Mouse (Mus musculus) embryonic facial prominence, embryonic 11.5 days (tissue): ENCODE results near the gene Rsu1. TPM values are rescaled to one million over a fixed set of nuclear protein-coding genes. Genes with fewer than 3 reads are reported as not detected.

Experiments used
- ATAC-seq: fragments of 200-750 bp; cut with Nextera tagmentation; replicated peaks from 2 replicates; pipeline ENCODE4 v1.8.0; 2017; ENCODE audit warnings: low read depth; ENCODE audit not compliant: insufficient number of reproducible peaks, low FRiP score, low TSS enrichment
- DNase-seq: peaks from one replicate; pipeline ENCODE4 v3.0.0-alpha.2; 2015; ENCODE audit warnings: low spot score
- H3K27ac ChIP-seq: fragments of 300-500 bp; sonication (generic); replicated peaks from 2 replicates; pipeline ENCODE4 v1.5.1; 2014; ENCODE audit warnings: mild to moderate bottlenecking, low read depth, low read length, control low read depth
- H3K27me3 ChIP-seq: fragments of 300-500 bp; sonication (generic); 2 replicates; pipeline ENCODE4 v1.6.1; 2014; ENCODE audit warnings: mild to moderate bottlenecking, low read length, moderate library complexity, mixed read lengths; ENCODE audit not compliant: control insufficient read depth, insufficient read depth
- H3K36me3 ChIP-seq: fragments of 300-500 bp; sonication (generic); replicated peaks from 2 replicates; pipeline ENCODE4 v1.6.1; 2014; ENCODE audit warnings: low read depth, mild to moderate bottlenecking, low read length, moderate library complexity, mixed read lengths; ENCODE audit not compliant: control insufficient read depth, insufficient read depth
- H3K4me1 ChIP-seq: fragments of 300-500 bp; sonication (generic); 2 replicates; pipeline ENCODE4 v1.6.1; 2014; ENCODE audit warnings: low read length, mixed read lengths; ENCODE audit not compliant: control insufficient read depth, insufficient read depth
- H3K4me2 ChIP-seq: fragments of 300-500 bp; sonication (generic); 2 replicates; pipeline ENCODE4 v1.6.1; 2014; ENCODE audit warnings: low read depth, mild to moderate bottlenecking, control low read depth, low read length, moderate library complexity
- H3K4me3 ChIP-seq: fragments of 300-500 bp; sonication (generic); 2 replicates; pipeline ENCODE4 v1.5.1; 2014; ENCODE audit warnings: low read depth, low read length, control low read depth
- H3K9ac ChIP-seq: fragments of 300-500 bp; sonication (generic); replicated peaks from 2 replicates; pipeline ENCODE4 v1.6.1; 2014; ENCODE audit warnings: mild to moderate bottlenecking, control low read depth, low read length
- H3K9me3 ChIP-seq: fragments of 300-500 bp; sonication (generic); replicated peaks from 2 replicates; pipeline ENCODE4 v1.6.1; 2016; ENCODE audit warnings: mild to moderate bottlenecking, low read length, inconsistent platforms, mixed read lengths; ENCODE audit not compliant: control insufficient read depth
- WGBS: fragments of 180-500 bp; shearing (Covaris S2); extraction: QIAGEN DNeasy Blood & Tissue Kit; methylation state at CpG from one replicate; pipeline ENCODE4 v1.1.7; 2014; 5-methylcytosine and 5-hydroxymethylcytosine counted together
- polyA plus RNA-seq: library from polyadenylated mRNA; unstranded; fragments of >200 nt; fragmentation: Nextera tagmentation; extraction: Ambion mirVana; gene quantifications from 2 replicates; pipeline ENCODE4 v1.2.1, GENCODE M21; 2014

Rsu1 gene
- polyA plus RNA-seq, 1 experiment from 2014 or later: 107 TPM

DNA sequence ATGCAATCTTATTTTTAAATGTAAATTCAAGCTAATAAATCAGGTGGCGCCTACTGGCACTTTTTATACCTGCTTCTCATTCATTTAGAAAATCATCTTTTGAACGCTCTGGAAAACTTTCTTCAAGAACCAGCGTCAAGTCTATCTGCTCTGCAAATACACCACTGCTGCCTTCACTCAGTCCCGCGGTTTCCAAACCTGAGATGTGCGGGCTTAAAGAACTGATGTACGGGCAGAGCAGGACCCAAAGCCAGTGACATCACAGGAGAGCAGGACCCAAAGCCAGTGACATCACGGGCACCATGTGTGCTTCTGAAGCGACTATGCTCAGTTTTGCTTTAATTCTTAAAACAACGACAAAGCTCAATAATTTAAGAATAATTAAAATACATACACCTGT lies 36.4 kb downstream of the Rsu1 start:
- H3K4me3 ChIP-seq: no peak overlapping the region
- H3K4me1 ChIP-seq: no peaks in the 10 kb centered on the region
- H3K27me3 ChIP-seq: no peaks in the 10 kb centered on the region
- H3K4me2 ChIP-seq: no peak overlapping the region
- WGBS: 89% methylated on average over 10 of the region's 10 CpGs
- H3K9me3 ChIP-seq: no peaks in the 10 kb centered on the region
- H3K9ac ChIP-seq: no peak overlapping the region
- H3K36me3 ChIP-seq: no peaks in the 10 kb centered on the region
- ATAC-seq: no peak
- H3K27ac ChIP-seq: no peak overlapping the region
- DNase-seq: no peak

DNA sequence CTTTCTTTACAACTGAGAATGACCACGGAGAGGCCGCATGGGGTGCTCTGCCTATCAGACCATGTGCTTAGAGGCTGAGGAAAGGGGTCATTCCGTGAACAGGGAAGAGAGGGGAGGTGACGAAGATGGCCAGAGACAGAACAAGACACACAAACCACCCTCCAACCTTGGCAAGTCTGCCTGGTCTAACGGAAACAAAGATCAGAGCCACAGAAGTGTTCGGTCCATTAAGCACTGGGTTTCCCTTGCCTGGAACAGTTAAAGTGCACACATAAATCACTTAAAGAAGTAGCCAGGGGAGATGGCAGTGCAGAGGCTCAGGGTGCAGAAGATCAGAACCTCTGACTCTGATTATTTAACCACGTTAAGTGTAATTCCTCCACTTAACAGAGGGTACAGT lies 37.3 kb downstream of the Rsu1 start:
- Histone ChIP-seq H3K27ac (no peak overlapping the region), H3K4me2 (no peak overlapping the region), H3K4me3 (no peak overlapping the region), H3K9ac (no peak overlapping the region), H3K9me3 (no peaks in the 10 kb centered on the region), H3K27me3 (no peaks in the 10 kb centered on the region), H3K4me1 (no peaks in the 10 kb centered on the region), H3K36me3 (no peaks in the 10 kb centered on the region)
- 60% methylated on average over 7 of the region's 7 CpGs for whole genome bisulfite sequencing
- ATAC-seq (no peak), DNase-seq (no peak)

DNA sequence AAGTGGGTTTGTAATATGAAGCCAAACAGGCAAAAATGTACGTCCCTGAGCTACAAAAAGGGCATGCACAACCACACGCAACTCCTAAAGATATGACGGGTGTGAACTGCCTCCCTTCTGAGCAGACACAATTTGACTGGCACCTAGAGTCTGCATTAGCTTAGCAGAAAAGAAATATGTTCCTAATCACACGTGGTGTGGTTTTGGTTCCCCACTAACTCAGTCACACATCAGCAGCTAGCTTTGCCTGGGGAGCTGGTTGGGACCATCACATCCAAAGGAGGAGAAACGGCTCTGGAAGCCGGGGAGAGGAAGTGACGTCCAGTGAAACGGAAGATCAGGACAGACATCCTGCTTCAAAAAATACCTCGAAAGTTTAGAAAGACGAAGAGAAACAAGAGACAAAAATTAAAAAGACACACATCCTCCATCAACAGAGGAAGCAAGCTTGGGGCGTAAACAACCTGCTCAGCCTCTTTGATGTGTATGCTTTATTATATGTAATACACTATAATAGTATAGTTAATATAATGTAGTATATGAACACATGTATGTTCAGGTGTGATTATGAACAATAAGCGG lies 37.9 kb downstream of the Rsu1 start:
- H3K9me3 ChIP-seq: no peaks in the 10 kb centered on the region
- no peak overlapping the region for H3K27ac ChIP-seq
- no peaks in the 10 kb centered on the region for H3K36me3 ChIP-seq
- WGBS: 76% methylated on average over 12 of the region's 12 CpGs
- H3K27me3 ChIP-seq: no peaks in the 10 kb centered on the region
- no peak overlapping the region for H3K4me3 ChIP-seq
- ATAC-seq (no peak), DNase-seq (no peak)
- no peaks in the 10 kb centered on the region for H3K4me1 ChIP-seq
- H3K9ac ChIP-seq: no peak overlapping the region
- H3K4me2 ChIP-seq: no peak overlapping the region

DNA sequence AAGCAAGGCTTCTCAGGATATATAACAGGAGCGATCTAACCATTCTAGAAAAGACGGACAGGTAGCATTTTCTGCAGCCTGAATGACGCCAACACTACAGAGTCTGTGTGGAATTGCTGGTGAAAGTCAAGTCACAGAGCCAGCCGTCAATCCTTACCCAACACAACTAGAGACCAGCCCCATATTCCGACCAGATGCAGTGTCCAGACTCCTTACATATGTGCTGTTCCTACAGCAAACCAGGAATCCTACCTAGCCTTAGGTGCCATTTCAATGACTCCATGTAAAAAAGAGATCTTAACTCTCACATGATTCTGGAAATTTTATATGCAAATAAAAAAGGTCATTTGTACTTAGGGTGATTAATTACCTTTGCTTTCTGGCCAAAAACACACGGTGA lies 38.9 kb downstream of the Rsu1 start:
- no peak overlapping the region for H3K27ac ChIP-seq
- no peaks in the 10 kb centered on the region for H3K9me3 ChIP-seq
- WGBS: 92% methylated on average over 6 of the region's 6 CpGs
- H3K36me3 ChIP-seq: no peaks in the 10 kb centered on the region
- no peak for ATAC-seq
- no peaks in the 10 kb centered on the region for H3K27me3 ChIP-seq
- no peaks in the 10 kb centered on the region for H3K4me1 ChIP-seq
- H3K9ac ChIP-seq: no peak overlapping the region
- no peak overlapping the region for H3K4me2 ChIP-seq
- no peak overlapping the region for H3K4me3 ChIP-seq
- DNase-seq: no peak

DNA sequence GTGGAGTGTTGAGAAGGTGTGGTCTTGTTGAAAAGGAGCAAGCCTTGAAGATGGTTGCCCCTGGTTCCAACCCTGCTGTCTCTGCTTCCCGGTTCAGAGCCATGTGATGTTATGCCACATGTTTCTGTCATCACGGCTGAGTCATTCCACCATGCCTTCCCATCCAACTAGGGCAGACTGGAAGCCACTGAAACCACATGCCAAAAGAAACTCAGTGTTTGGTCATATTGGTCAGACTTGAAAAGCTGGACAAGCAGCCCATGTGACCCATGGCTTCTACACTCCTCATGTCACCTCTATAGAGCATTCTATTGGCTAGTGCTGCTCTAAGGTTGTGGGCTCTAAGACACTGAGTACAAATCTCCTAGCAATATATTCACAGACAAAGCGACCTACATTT lies 41.5 kb downstream of the Rsu1 start:
- no peak overlapping the region for H3K9ac ChIP-seq
- no peak overlapping the region for H3K27ac ChIP-seq
- H3K4me2 ChIP-seq: no peak overlapping the region
- no peaks in the 10 kb centered on the region for H3K36me3 ChIP-seq
- H3K27me3 ChIP-seq: no peaks in the 10 kb centered on the region
- H3K4me1 ChIP-seq: no peaks in the 10 kb centered on the region
- H3K9me3 ChIP-seq: no peaks in the 10 kb centered on the region
- no peak overlapping the region for H3K4me3 ChIP-seq
- 91% methylated on average over 3 of the region's 3 CpGs for WGBS
- DNase-seq (no peak), ATAC-seq (no peak)

DNA sequence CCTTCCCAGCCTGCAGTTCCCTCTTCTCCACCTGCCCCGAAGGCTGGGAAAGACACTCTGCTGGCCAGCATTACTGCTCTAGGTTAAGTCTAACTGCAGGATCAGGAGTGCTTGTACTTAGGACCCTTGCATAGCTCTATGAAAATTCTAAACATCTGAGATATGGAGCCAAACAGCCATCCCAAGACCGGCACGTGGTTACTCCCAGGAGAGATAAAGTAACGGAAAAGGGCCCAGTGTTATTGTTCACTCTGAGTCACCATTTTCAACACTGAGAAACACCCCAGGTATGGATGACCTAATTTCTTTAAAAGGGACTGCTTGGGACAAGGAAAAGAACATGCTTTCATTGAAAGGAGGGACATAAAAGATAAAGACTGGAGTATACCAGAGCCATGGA lies 45.2 kb downstream of the Rsu1 start:
- H3K4me3 ChIP-seq: no peak overlapping the region
- ATAC-seq (no peak), DNase-seq (no peak)
- H3K9me3 ChIP-seq: no peaks in the 10 kb centered on the region
- 88% methylated on average over 4 of the region's 4 CpGs for WGBS
- no peak overlapping the region for H3K27ac ChIP-seq
- H3K27me3 ChIP-seq: no peaks in the 10 kb centered on the region
- no peak overlapping the region for H3K4me2 ChIP-seq
- H3K36me3 ChIP-seq: no peaks in the 10 kb centered on the region
- H3K9ac ChIP-seq: no peak overlapping the region
- H3K4me1 ChIP-seq: no peaks in the 10 kb centered on the region

DNA sequence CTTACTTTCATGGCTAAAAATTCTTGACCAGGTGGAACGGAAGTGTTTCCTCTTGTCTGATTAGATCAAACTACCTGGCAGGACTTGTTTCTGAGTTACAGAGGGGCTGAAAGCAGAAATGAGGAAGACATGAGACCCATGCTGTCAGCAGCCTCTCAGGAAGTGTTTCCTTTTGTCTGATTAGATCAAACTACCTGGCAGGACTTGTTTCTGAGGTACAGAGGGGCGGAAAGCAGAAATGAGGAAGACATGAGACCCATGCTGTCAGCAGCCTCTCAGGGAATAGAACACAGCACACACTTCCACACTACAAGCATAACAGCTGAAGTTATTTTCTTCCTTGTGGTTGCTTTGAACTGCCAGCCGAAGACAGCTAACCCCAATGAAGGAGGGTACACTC lies 46.7 kb downstream of the Rsu1 start:
- Histone ChIP-seq H3K4me1 (no peaks in the 10 kb centered on the region), H3K9me3 (no peaks in the 10 kb centered on the region), H3K27ac (no peak overlapping the region), H3K9ac (no peak overlapping the region), H3K4me2 (no peak overlapping the region), H3K4me3 (no peak overlapping the region), H3K36me3 (no peaks in the 10 kb centered on the region), H3K27me3 (no peaks in the 10 kb centered on the region)
- no peak for ATAC-seq
- WGBS: 90% methylated on average over 3 of the region's 3 CpGs
- DNase-seq: no peak

DNA sequence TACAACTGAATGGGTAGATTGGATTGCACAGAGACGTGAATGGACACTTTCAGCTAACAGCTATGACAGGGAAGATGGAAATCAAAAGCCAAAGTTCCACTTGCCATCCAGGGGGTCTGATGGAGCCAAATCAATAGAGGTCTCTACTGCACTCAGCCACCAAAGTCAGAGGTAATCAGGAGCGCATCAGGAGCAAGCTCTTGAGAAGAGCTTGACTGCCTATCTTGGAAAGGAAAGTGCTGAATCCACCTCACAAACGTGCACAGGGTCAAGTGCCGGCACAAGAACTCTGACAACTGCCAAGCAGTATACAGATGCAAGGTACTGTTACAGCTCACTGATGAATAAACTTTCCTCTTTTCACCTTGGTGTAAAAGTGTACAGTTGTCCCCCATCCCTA lies 47.8 kb downstream of the Rsu1 start:
- Histone ChIP-seq H3K4me3 (no peak overlapping the region), H3K4me1 (no peaks in the 10 kb centered on the region), H3K4me2 (no peak overlapping the region), H3K27ac (no peak overlapping the region), H3K9me3 (no peaks in the 10 kb centered on the region), H3K9ac (no peak overlapping the region), H3K36me3 (no peaks in the 10 kb centered on the region), H3K27me3 (no peaks in the 10 kb centered on the region)
- ATAC-seq: no peak
- DNase-seq: no peak
- WGBS: 87% methylated on average over 4 of the region's 4 CpGs
